Mouse (Mus musculus) heart, embryonic 12.5 days (tissue): ENCODE results near the gene Nsmce1. TPM values are rescaled to one million over a fixed set of nuclear protein-coding genes. Genes with fewer than 3 reads are reported as not detected.
"Not testable (repeated sequence)": the region's sequence is repeated elsewhere in the genome, so short reads cannot be mapped to it uniquely, and the experiment has no call there.

ENCODE experiments used
- ATAC-seq: fragments of 200-750 bp; cut with Nextera tagmentation; 2 replicates; pipeline ENCODE4 v1.8.0; 2017; ENCODE audit warnings: moderate TSS enrichment, moderate library complexity; ENCODE audit not compliant: insufficient number of reproducible peaks, low FRiP score
- H3K27ac ChIP-seq: fragments of 300-500 bp; sonication (generic); 2 replicates; pipeline ENCODE4 v1.5.1; 2016; ENCODE audit warnings: mild to moderate bottlenecking, moderate library complexity; ENCODE audit not compliant: poor library complexity, severe bottlenecking
- H3K27me3 ChIP-seq: fragments of 300-500 bp; sonication (generic); replicated peaks from 2 replicates; pipeline ENCODE4 v1.6.1; 2016; ENCODE audit warnings: mild to moderate bottlenecking, moderate library complexity
- H3K36me3 ChIP-seq: fragments of 300-500 bp; sonication (generic); 2 replicates; pipeline ENCODE4 v1.6.1; 2016; ENCODE audit warnings: mild to moderate bottlenecking, moderate library complexity
- H3K4me1 ChIP-seq: fragments of 300-500 bp; sonication (generic); replicated peaks from 2 replicates; pipeline ENCODE4 v1.6.1; 2016; ENCODE audit warnings: mild to moderate bottlenecking
- H3K4me2 ChIP-seq: fragments of 300-500 bp; sonication (generic); 2 replicates; pipeline ENCODE4 v1.6.1; 2016; ENCODE audit warnings: mild to moderate bottlenecking, moderate library complexity
- H3K4me3 ChIP-seq: fragments of 300-500 bp; sonication (generic); 2 replicates; pipeline ENCODE4 v1.5.1; 2016; ENCODE audit warnings: mild to moderate bottlenecking
- H3K9ac ChIP-seq: fragments of 300-500 bp; sonication (generic); 2 replicates; pipeline ENCODE4 v1.6.1; 2016; ENCODE audit warnings: mild to moderate bottlenecking, moderate library complexity
- H3K9me3 ChIP-seq: fragments of 300-500 bp; sonication (generic); replicated peaks from 2 replicates; pipeline ENCODE4 v1.6.1; 2016; ENCODE audit warnings: mild to moderate bottlenecking, moderate library complexity
- WGBS: fragments of 180-500 bp; shearing (Covaris S2); methylation state at CpG from one replicate; pipeline ENCODE4 v1.1.7; 2016; 5-methylcytosine and 5-hydroxymethylcytosine counted together
- polyA plus RNA-seq: library from polyadenylated mRNA; unstranded; fragments of >200 nt; fragmentation: Nextera tagmentation; extraction: Ambion mirVana; gene quantifications from 2 replicates; pipeline ENCODE4 v1.2.1, GENCODE M21; 2016

The Nsmce1 gene
- polyA plus RNA-seq, 1 experiment from 2014 or later: 98.8 TPM

DNA sequence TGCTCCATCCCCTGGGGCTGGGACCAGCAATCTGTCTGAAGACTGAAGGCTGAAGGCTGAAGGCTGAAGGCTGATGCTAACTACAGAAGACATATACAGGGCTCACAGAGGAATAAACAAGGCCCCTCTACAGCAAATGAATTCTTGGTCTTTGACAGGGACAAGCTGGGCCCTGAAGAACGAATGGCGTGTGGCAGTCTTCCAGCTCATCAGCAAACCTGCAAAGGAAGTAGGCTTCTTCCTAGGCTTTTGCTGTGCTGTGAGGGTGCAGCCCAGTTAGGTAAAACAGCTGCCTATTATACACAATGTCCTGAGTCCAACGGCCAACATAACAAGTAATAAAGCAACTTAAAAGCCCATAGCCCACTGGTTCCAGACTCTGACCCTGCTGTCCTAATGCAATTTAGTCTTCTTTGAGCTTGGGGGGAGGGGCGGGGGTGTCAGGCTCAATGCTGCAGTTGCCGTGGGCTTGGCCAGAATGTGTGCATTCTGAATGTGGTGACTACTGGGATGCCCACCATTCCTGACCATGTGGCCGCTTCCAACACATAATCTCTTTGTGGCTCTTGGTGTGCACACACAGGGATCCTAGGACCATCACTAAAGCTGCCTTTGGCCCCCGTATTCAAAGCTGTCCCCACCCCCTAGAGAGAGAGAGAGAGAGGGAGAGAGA, 61.1 kb downstream of the Nsmce1 start:
- no peak for ATAC-seq
- no peak overlapping the region for H3K27ac ChIP-seq
- H3K36me3 ChIP-seq: no peaks in the 10 kb centered on the region
- no peaks in the 10 kb centered on the region for H3K27me3 ChIP-seq
- no peak overlapping the region for H3K4me2 ChIP-seq
- 72% methylated on average over 7 of the region's 7 CpGs for WGBS
- peaks cover 4% of the 10 kb centered on the region; the same call in 1 of the 2 replicates for H3K9me3 ChIP-seq
- H3K4me3 ChIP-seq: no peak overlapping the region
- peaks cover 12% of the 10 kb centered on the region for H3K4me1 ChIP-seq
- no peak overlapping the region for H3K9ac ChIP-seq

DNA sequence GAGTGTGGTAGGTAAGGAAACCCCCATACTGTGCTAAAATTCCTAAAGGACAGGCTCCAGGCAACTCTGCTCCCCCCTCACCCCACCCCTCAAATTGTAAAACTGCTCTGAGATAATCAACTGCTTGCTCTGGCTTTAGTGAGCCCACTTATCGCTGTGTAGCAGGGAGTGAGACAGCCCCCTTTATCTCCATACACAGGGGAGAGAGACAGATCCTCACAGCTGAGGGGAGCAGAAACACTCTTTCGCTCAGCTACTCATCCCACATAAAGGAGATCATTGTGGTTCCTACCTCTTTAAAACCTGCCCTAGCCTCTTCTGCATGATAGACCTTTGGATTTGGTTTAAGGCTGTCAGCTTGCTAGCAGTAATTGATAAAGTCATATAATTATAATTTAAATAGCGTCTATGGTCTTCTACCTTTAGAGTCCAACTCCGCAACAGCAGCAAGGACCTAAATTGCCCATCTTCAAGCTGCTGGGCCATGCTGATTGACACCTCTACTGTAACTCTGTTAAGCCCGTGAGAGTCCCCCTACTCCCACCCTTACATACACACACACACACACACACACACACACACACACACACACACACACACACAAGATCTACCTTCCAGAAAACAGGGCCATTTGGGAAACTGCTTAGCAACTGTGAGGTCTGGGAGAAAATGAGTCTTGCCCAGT, 62.4 kb downstream of the Nsmce1 start:
- H3K9me3 ChIP-seq: not testable (repeated sequence)

DNA sequence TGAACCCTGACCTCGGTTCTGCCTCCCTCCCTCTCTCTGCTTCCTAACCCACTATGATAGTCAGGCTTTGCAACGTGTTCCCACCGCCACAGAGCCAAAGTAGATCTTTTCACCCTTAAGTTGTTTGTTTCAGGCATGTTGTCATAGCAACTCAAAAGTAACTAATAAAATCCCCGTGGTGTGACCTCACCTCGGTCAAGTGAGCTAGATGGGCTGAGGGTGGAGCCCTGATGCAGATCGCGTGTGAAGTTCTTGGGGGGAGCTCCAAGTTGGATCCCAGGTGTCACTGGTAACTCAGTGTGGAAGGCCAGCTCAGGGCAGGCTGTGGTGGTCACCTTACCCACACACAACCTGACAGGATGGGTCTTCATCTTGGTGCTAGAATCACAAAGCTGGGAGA, 63.0 kb downstream of the Nsmce1 start:
- Histone ChIP-seq H3K9ac (no peak overlapping the region), H3K4me2 (no peak overlapping the region), H3K27me3 (no peaks in the 10 kb centered on the region), H3K9me3 (peaks cover 4% of the 10 kb centered on the region; the same call in 1 of the 2 replicates), H3K27ac (no peak overlapping the region), H3K4me1 (peaks cover 12% of the 10 kb centered on the region), H3K4me3 (no peak overlapping the region), H3K36me3 (no peaks in the 10 kb centered on the region)
- ATAC-seq: peak; percentile 53; the same call in 1 of the 2 replicates
- 67% methylated on average over 7 of the region's 7 CpGs for WGBS

More for the DNA sequence above, 62.4 kb downstream of the Nsmce1 start:
- H3K9ac ChIP-seq, H3K36me3 ChIP-seq, H3K4me3 ChIP-seq, H3K4me2 ChIP-seq, H3K27me3 ChIP-seq, H3K27ac ChIP-seq: not testable (repeated sequence)
- peak; percentile 84 for ATAC-seq
- H3K4me1 ChIP-seq: peaks cover 12% of the 10 kb centered on the region
- 54% methylated on average over 5 of the region's 5 CpGs for WGBS

DNA sequence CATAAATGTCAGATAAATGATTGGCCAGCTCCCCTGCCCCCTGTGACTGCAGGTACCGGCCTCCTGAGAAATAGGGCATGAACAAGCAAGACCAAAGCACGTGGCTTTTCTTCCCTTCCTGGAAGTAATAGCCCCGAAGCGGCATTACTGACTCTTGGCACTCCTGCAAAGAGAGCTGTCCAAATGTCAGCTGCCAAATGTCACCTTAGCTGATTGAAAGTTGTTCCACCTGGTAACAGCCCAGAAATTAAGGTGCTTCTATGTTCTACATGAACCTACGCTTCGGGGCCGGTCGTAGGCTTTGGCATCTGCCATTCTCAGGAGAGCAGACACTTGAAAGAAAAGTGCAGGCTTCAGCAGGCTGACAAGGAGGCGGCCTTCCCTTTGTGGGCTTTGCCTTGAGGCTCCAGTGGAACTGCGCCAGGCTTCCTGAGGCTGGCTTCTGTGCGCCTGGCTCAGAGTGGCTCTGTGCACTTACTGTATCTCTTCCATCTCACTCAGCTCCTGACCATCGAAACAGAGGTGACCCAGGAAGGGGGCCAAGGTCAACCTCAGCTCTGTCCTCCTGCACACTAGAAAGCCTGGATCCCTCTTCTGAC, 63.8 kb downstream of the Nsmce1 start:
- H3K27ac ChIP-seq: no peak overlapping the region
- no peak overlapping the region for H3K4me3 ChIP-seq
- ATAC-seq: no peak
- 62% methylated on average over 12 of the region's 12 CpGs for WGBS
- no peaks in the 10 kb centered on the region for H3K36me3 ChIP-seq
- H3K9me3 ChIP-seq: peaks cover 4% of the 10 kb centered on the region; the same call in 1 of the 2 replicates
- peaks cover 12% of the 10 kb centered on the region for H3K4me1 ChIP-seq
- H3K4me2 ChIP-seq: no peak overlapping the region
- no peaks in the 10 kb centered on the region for H3K27me3 ChIP-seq
- no peak overlapping the region for H3K9ac ChIP-seq

DNA sequence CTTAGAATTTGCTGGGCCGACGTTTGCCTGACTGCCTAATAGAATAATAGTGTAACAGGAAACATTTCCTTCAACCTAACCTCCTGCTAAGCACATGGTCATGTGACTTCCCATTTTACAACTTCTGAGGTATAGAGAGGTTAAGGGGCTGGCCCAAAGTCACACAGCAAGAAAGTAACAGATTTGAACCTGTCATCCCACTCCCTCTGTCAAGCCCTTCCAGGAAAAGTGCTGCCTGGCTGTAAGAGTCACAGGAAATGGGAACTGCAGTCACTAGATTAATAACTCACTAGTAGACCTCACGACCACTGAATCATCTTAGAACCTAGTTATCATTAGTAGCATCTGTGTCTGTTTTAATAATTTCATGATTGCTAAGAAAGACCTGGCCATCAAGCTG, 68.3 kb downstream of the Nsmce1 start:
- H3K9ac ChIP-seq: no peak overlapping the region
- peaks cover 6% of the 10 kb centered on the region for H3K4me1 ChIP-seq
- no peaks in the 10 kb centered on the region for H3K9me3 ChIP-seq
- no peaks in the 10 kb centered on the region for H3K36me3 ChIP-seq
- no peak for ATAC-seq
- H3K4me3 ChIP-seq: no peak overlapping the region
- 66% methylated on average over 3 of the region's 3 CpGs for WGBS
- no peak overlapping the region for H3K4me2 ChIP-seq
- H3K27ac ChIP-seq: no peak overlapping the region
- no peaks in the 10 kb centered on the region for H3K27me3 ChIP-seq

DNA sequence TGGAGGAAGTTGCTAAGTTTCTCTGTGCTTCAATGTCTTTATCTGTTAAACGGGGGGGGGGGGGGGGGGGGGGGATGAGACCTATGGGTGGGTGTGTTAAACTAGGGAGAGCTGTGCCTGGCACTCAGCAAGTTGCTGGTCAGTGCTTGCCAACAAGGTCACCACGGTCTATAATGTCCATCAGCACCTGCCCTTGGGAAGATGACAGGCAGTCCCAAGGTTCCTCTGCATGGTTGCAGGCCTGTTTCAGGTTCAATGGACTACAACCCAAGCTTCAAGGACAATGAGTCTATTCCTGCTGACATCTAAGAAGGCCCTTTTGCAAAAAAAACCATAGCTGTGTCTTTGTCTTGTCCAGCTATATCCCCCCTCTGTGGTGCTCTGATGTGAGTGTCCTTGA, 69.5 kb downstream of the Nsmce1 start:
- Histone ChIP-seq H3K4me2 (no peak overlapping the region), H3K9me3 (no peaks in the 10 kb centered on the region), H3K9ac (no peak overlapping the region), H3K36me3 (no peaks in the 10 kb centered on the region), H3K27me3 (no peaks in the 10 kb centered on the region), H3K4me3 (no peak overlapping the region), H3K27ac (no peak overlapping the region), H3K4me1 (no peaks in the 10 kb centered on the region)
- WGBS: 42% methylated on average over 2 of the region's 2 CpGs
- ATAC-seq: no peak

DNA sequence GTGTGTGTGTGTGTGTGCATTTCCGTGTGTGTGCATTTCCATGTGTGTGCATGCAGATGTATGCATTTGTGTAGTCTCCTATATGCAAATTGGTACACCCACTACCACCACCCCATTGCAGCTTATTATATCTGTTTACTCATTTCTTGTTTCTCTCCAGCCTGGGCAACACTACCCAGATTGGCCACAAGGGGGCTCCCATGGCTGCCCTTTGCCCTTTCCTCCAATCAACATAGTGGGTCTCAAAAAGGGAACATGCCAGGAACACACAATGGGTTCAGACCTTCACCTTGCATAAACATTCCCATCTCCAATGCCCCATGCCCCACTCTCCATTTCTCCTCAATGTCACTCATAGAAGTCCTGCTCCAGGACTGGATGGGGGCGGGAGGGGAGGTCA, 71.2 kb downstream of the Nsmce1 start:
- Histone ChIP-seq H3K27ac (no peak overlapping the region), H3K4me3 (no peak overlapping the region), H3K4me2 (no peak overlapping the region), H3K9me3 (no peaks in the 10 kb centered on the region), H3K9ac (no peak overlapping the region), H3K4me1 (no peaks in the 10 kb centered on the region), H3K27me3 (no peaks in the 10 kb centered on the region), H3K36me3 (no peaks in the 10 kb centered on the region)
- ATAC-seq: no peak
- whole genome bisulfite sequencing: 51% methylated on average over 2 of the region's 2 CpGs

DNA sequence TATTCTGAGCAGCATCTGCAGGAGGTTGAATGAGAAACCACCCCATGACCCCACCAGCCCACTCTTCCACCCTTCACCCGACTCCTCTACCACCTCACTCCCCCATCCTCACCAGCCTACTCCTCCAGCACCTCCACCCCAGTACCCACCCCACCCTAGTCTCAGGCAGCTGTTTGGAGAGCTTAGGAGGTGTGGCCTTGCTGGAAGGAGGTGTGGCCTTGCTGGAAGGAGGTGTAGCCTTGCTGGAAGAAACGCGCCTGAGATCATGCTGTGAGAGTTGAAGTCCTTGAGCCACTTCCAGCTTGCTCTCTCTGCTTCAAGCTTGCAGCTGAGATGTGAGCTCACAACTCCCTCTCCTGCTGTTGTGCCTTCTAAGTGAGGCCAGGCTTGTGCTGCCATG, 73.0 kb downstream of the Nsmce1 start:
- ATAC-seq: no peak
- 17% methylated on average over 3 of the region's 3 CpGs for whole genome bisulfite sequencing
- no peak overlapping the region for H3K27ac ChIP-seq

More for the DNA sequence above, 73.0 kb downstream of the Nsmce1 start:
- Histone ChIP-seq H3K27me3 (no peaks in the 10 kb centered on the region; the same call in 1 of the 2 replicates), H3K9ac (no peak overlapping the region), H3K9me3 (no peaks in the 10 kb centered on the region; the same call in 1 of the 2 replicates), H3K4me3 (no peak overlapping the region), H3K36me3 (no peaks in the 10 kb centered on the region), H3K4me2 (no peak overlapping the region), H3K4me1 (no peaks in the 10 kb centered on the region)

Other genes starting within 250 kb of the Nsmce1 start
- 5.9 and 7.0 TPM in 2 replicates for gene Kdm8, start 46.9 kb downstream of the Nsmce1 start, polyA plus RNA-seq
- 3.5 and 3.8 TPM in 2 replicates for gene Il4ra, start 60.5 kb upstream of the Nsmce1 start, polyA plus RNA-seq
- 0.18 and 0.23 TPM in 2 replicates for gene Il21r, start 111.8 kb upstream of the Nsmce1 start, polyA plus RNA-seq
- gene Gtf3c1, start 216.2 kb upstream of the Nsmce1 start, polyA plus RNA-seq: 43.7 TPM in 2 replicates
- gene D430042O09Rik, start 216.3 kb upstream of the Nsmce1 start, polyA plus RNA-seq: 9.4 and 10.3 TPM in 2 replicates